Mouse (Mus musculus) limb, embryonic 14.5 days (tissue): Measurements from ENCODE around the gene Gm3336. TPM values are rescaled to one million over a fixed set of nuclear protein-coding genes. Genes with fewer than 3 reads are reported as not detected.

Source experiments
- ATAC-seq: fragments of 200-750 bp; cut with Nextera tagmentation; 2 replicates; pipeline ENCODE4 v1.8.0; 2017; ENCODE audit warnings: low read depth, moderate number of reproducible peaks, moderate TSS enrichment; ENCODE audit not compliant: low FRiP score
- DNase-seq: peaks from one replicate; pipeline ENCODE4 v3.0.0-alpha.2; 2015; ENCODE audit warnings: low spot score
- H3K27ac ChIP-seq: fragments of 300-500 bp; sonication (generic); replicated peaks from 2 replicates; pipeline ENCODE4 v1.5.1; 2014; ENCODE audit warnings: low read depth, mild to moderate bottlenecking, low read length, moderate library complexity, mixed read lengths
- H3K27me3 ChIP-seq: fragments of 300-500 bp; sonication (generic); 2 replicates; pipeline ENCODE4 v1.6.1; 2014; ENCODE audit warnings: low read length, mixed read lengths; ENCODE audit not compliant: control insufficient read depth, insufficient read depth
- H3K36me3 ChIP-seq: fragments of 300-500 bp; sonication (generic); 2 replicates; pipeline ENCODE4 v1.6.1; 2014; ENCODE audit warnings: mild to moderate bottlenecking, low read length, moderate library complexity, mixed read lengths; ENCODE audit not compliant: control insufficient read depth, insufficient read depth
- H3K4me1 ChIP-seq: fragments of 300-500 bp; sonication (generic); 2 replicates; pipeline ENCODE4 v1.6.1; 2014; ENCODE audit warnings: antibody characterized with exemption, low read length, mixed read lengths; ENCODE audit not compliant: control insufficient read depth, insufficient read depth
- H3K4me2 ChIP-seq: fragments of 300-500 bp; sonication (generic); replicated peaks from 2 replicates; pipeline ENCODE4 v1.6.1; 2014; ENCODE audit warnings: low read depth, mild to moderate bottlenecking, low read length, moderate library complexity; ENCODE audit not compliant: severe bottlenecking
- H3K4me3 ChIP-seq: fragments of 300-500 bp; sonication (generic); replicated peaks from 2 replicates; pipeline ENCODE4 v1.5.1; 2014; ENCODE audit warnings: low read length
- H3K9ac ChIP-seq: fragments of 300-500 bp; sonication (generic); 2 replicates; pipeline ENCODE4 v1.6.1; 2014; ENCODE audit warnings: mild to moderate bottlenecking, low read depth, low read length, moderate library complexity; ENCODE audit not compliant: severe bottlenecking
- H3K9me3 ChIP-seq: fragments of 300-500 bp; sonication (generic); 2 replicates; pipeline ENCODE4 v1.6.1; 2016; ENCODE audit warnings: low read length; ENCODE audit not compliant: control insufficient read depth
- POLR2A ChIP-seq: fragments of 200-500 bp; IDR thresholded peaks from 2 replicates; pipeline ENCODE4 v1.8.0; 2012; ENCODE audit warnings: inconsistent platforms, mild to moderate bottlenecking, moderate library complexity, borderline replicate concordance; ENCODE audit not compliant: insufficient read depth, insufficient read length; ENCODE audit errors: extremely low read depth
- WGBS: fragments of 180-500 bp; shearing (Covaris S2); extraction: QIAGEN DNeasy Blood & Tissue Kit; methylation state at CpG from one replicate; pipeline ENCODE4 v1.1.7; 2014; 5-methylcytosine and 5-hydroxymethylcytosine counted together
- polyA plus RNA-seq, 2 experiments: library from polyadenylated mRNA; depleted of rRNA in 1 of 2; stranded (reverse) in 1 of 2; unstranded in 1 of 2; fragments of >200 nt; fragmentation: Nextera tagmentation in 1 of 2; extraction: Ambion mirVana in 1 of 2; gene quantifications; 2 replicates each; pipeline versions ENCODE4 v1.2.1 to v1.2.3; 2012 to 2014

The Gm3336 gene
- polyA plus RNA-seq, 2 experiments, result not detected

- H3K27me3 ChIP-seq, result no peaks in the 10 kb centered on the region
- ATAC-seq, result no peak
- no peaks in the 10 kb centered on the region for H3K9me3 ChIP-seq
- no peak for TF ChIP-seq POLR2A
- no peak overlapping the region for H3K27ac ChIP-seq
- no peak overlapping the region for H3K9ac ChIP-seq
- 88% methylated on average over 9 of the region's 9 CpGs for WGBS
- no peak overlapping the region for H3K4me2 ChIP-seq
- no peaks in the 10 kb centered on the region for H3K36me3 ChIP-seq
- no peak for DNase-seq
- H3K4me1 ChIP-seq, result no peaks in the 10 kb centered on the region
- no peak overlapping the region for H3K4me3 ChIP-seq
These were observed 8.5 kb upstream of the Gm3336 start for GRCm38 (mm10) chr8:70709794-70710193.

- Histone ChIP-seq H3K4me1 (no peaks in the 10 kb centered on the region), H3K9me3 (no peaks in the 10 kb centered on the region), H3K36me3 (no peaks in the 10 kb centered on the region), H3K27me3 (no peaks in the 10 kb centered on the region), H3K4me2 (no peak overlapping the region), H3K4me3 (no peak overlapping the region), H3K9ac (no peak overlapping the region), H3K27ac (no peak overlapping the region)
- no peak for ATAC-seq
- 100% methylated on average over 1 of the region's 1 CpGs for WGBS
- TF ChIP-seq POLR2A, result no peak
- no peak for DNase-seq
These were observed 8.0 kb upstream of the Gm3336 start for GRCm38 (mm10) chr8:70710296-70710695.

GRCm38 (mm10) chr8:70711041-70711440 is 7.3 kb upstream of the Gm3336 start:
- TF ChIP-seq POLR2A, result no peak
- Histone ChIP-seq H3K27me3 (no peaks in the 10 kb centered on the region), H3K27ac (no peak overlapping the region), H3K4me1 (no peaks in the 10 kb centered on the region), H3K36me3 (no peaks in the 10 kb centered on the region), H3K4me3 (no peak overlapping the region), H3K4me2 (no peak overlapping the region), H3K9ac (no peak overlapping the region), H3K9me3 (no peaks in the 10 kb centered on the region)
- DNase-seq (no peak), ATAC-seq (no peak)
- 86% methylated on average over 11 of the region's 11 CpGs for WGBS

- Histone ChIP-seq H3K4me1 (no peaks in the 10 kb centered on the region), H3K9ac (no peak overlapping the region), H3K4me3 (no peak overlapping the region), H3K9me3 (no peaks in the 10 kb centered on the region), H3K27ac (no peak overlapping the region), H3K4me2 (no peak overlapping the region), H3K36me3 (no peaks in the 10 kb centered on the region), H3K27me3 (no peaks in the 10 kb centered on the region)
- ATAC-seq, result no peak
- no peak for DNase-seq
- no peak for TF ChIP-seq POLR2A
- 77% methylated on average over 7 of the region's 7 CpGs for WGBS
These were observed 4.4 kb upstream of the Gm3336 start for GRCm38 (mm10) chr8:70713991-70714390.

GRCm38 (mm10) chr8:70715086-70715485 is 3.3 kb upstream of the Gm3336 start:
- TF ChIP-seq POLR2A, result no peak
- no peak overlapping the region for H3K4me2 ChIP-seq
- H3K27me3 ChIP-seq, result no peaks in the 10 kb centered on the region
- H3K4me3 ChIP-seq, result no peak overlapping the region
- ATAC-seq, result no peak
- H3K36me3 ChIP-seq, result no peaks in the 10 kb centered on the region
- 42% methylated on average over 2 of the region's 2 CpGs for WGBS
- H3K4me1 ChIP-seq, result no peaks in the 10 kb centered on the region
- H3K9ac ChIP-seq, result no peak overlapping the region
- H3K9me3 ChIP-seq, result no peaks in the 10 kb centered on the region
- H3K27ac ChIP-seq, result no peak overlapping the region
- DNase-seq, result no peak
